Mouse (Mus musculus) urinary bladder, postnatal 4 days (tissue): ENCODE data around the gene Bicdl1.
"Not testable (repeated sequence)": the region's sequence is repeated elsewhere in the genome, so short reads cannot be mapped to it uniquely, and the experiment has no call there.

Experiments used
- DNase-seq, 2 experiments: peaks; one replicate each; pipeline ENCODE4 v3.0.0; 2021 to 2022; ENCODE audit warnings: low spot score in 2 of 2

Bicdl1 gene

DNA sequence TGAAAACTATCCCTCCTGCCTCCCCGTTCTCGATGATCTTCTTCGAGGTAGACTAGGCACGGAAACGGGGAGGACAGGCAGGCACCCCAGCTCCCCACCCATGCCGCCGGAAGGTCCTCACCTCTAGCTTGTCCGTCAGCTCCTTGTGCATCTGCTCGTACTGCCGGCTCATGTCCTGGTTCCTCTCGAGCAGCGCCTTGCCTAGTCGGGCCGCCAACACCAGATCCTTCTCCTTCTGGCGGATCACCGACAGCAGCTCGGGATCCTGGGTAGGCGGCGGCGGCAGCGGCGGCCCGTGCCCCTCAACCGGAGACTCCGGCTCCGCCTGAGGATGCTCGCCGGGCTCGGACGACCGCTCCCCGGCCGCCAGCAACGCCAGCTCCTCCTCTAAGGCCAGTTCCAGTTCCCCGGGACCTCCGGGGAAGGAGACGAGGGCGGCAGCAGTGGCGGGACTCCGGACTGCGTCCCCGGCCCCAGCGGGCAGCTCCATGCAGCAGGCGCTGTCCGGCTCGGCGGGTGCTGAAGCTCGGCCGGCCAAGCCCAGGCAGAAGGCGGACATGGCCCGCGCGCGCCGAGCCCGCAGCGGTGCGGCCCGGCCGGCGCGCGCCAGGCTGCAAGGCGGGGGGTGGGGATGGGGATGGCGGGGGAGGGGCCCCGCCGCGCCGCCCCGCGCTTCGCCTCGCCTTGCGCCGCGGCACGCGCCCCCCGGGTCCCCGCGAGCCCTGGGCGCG lies at the start of gene Bicdl1:
TSS of gene Bicdl1 (minus strand) at position 621 of the 731 bp plus-strand sequence.
- peak; percentile 83 to 93 for DNase-seq

GRCm38 (mm10) chr5:115776911-115777310 lies 45.5 kb upstream of the Bicdl1 start:
- DNase-seq: no peak

GRCm38 (mm10) chr5:115775350-115775749 lies 43.9 kb upstream of the Bicdl1 start:
- no peak for DNase-seq

DNA sequence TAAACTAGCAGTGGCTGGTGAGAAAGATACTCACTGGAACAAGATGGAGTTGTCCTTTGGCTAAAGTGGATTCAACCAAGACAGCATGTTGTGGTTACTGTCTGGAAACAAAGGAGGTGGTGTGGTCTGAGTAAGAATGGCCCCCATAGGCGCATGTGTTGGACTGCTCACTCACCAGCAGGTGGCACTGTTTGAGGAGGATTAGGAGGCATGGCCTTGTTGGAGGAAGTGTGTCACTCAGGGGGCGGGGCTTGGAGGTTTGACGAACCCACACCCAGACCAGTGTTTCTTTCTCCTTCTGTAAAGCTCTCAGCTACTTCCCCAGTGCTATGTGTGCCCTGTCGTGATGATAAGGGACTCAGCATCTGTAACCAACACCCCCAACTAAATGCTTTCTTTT lies 38.6 kb upstream of the Bicdl1 start:
- DNase-seq: no peak

DNA sequence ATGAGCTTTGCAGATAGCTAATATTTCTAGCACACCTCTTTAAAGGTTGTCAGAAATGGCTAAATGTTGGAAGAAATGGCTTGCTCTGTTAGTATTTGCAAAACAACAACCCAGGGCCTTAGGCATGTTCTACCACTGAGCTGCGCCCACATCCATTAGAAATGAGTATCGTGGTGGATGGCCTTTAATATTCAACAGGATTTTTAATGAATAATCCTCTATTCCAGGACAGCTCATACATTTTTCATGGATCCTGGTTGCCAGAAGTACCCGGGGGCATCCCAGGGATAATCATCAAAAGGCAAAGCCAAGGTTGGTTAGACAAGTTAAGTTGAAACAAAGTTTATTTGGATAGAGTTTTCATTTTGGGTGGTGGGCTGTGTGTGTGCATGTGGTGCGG lies 37.7 kb upstream of the Bicdl1 start:
- no peak for DNase-seq

DNA sequence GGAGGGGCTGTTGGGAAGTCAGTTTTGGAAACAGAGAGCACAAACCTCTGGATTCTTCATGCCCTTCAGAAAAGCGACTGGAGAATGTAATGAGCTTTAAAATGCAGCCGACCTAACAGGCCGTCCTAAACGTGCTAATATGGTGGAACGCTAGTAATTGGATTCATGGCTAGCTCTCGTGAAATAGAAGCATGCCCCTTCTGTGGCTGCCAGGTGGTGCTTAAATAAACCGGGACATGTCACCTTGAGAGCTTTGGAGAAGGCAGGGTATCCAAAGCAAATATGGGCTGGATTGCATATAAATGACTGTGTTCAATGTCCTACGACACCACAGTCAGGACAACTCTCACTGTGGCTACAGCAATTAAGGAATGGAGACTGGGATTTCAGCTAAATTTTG lies 35.4 kb upstream of the Bicdl1 start:
- no peak for DNase-seq

DNA sequence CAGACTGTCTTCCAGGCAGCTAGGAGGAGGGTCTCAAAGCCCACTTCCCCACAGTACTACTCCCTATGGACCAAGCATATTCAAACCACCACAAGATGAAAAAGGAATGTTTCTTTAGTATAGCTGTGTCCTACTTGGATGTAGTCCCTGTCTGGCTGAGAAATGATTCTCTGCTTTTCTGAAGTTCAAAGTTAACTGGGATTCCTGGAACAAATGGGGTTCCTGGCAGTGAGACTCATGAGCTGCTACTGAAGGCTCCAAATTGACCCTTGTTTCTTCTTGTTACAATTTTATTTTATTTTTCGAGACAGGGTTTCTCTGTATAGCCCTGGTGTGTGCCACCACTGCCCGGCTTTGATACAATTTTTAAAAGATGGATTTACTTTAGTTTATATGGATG lies 32.6 kb upstream of the Bicdl1 start:
- DNase-seq: no peak

- no peak for DNase-seq
Observed at GRCm38 (mm10) chr5:115760903-115761302, 29.5 kb upstream of the Bicdl1 start.

DNA sequence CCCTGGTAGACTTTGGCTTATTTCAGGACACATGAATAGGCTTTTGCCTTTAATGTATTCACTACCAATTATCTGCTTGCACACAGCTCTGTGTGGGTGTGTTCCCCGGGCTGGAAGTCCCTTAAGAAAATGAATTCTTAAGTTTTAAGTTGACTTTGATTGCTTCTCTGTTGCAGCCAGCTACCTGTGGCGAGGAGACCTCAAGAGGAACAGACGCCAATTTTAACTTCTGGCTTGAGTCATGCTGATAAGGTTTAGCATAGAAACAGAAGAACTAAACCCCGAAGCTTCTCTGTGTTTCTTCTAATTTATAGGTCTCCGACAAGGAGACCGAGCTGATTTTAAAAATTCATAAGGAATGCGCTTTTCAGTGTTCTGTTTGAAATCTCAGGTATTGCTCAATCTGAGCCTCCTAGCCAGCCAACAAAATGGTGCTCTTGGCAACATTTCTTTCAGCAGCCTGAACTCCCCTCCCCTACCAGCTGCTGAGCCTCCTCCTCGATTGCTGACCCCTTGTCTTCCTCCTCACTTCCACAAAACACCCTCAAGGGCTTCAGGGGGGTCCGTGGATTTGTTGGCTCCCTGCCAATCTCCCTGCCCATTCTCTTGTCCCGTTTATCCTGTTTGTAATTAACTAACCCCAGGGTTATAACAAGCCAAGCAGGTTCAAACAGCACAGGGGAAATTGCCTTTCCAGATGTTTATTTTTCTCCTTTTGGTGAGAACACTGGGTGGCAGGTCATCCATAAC lies 27.2 kb upstream of the Bicdl1 start:
- DNase-seq: no peak

- no peak for DNase-seq
Observed at GRCm38 (mm10) chr5:115757516-115757915, 26.1 kb upstream of the Bicdl1 start.

- no peak for DNase-seq
Observed at GRCm38 (mm10) chr5:115755501-115755900, 24.1 kb upstream of the Bicdl1 start.

- no peak for DNase-seq
Observed at GRCm38 (mm10) chr5:115754831-115755230, 23.4 kb upstream of the Bicdl1 start.

DNA sequence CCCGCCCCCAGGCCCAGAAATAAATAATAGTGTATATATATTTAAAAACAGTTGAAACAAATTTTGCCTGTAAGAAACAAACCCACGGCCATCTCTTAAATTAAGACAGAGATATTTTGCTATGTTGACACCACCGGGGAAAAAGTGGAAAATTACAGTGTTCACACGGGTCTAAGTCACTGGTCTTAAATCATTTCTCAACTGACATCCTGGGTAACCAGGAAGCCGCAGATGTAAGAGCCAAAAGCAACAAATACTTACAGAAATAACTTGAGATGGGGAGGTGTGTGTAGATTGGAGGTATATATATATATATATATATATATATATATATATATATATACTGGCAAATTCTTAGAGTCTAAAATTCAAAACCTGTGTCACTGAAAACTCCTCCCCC lies 21.5 kb upstream of the Bicdl1 start:
- no peak for DNase-seq

DNA sequence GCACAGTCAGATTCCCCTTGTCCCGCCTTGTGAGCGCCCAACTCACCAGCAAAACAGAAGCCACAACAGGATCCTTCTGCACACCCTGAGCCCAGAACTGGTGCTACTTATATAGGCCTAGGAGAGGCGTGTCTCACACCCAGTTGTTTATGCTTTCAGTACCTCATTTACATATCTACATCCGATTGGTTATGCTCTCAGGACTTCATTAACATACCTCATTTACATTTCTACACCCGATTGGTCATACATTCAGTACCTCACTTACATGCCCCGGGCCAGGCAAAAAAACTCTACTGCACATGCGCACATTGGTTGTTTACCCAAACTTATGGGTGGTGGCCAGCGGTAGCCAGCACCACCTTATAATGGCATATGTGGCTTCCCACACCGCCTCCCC lies 20.5 kb upstream of the Bicdl1 start:
- not testable (repeated sequence) for DNase-seq

DNA sequence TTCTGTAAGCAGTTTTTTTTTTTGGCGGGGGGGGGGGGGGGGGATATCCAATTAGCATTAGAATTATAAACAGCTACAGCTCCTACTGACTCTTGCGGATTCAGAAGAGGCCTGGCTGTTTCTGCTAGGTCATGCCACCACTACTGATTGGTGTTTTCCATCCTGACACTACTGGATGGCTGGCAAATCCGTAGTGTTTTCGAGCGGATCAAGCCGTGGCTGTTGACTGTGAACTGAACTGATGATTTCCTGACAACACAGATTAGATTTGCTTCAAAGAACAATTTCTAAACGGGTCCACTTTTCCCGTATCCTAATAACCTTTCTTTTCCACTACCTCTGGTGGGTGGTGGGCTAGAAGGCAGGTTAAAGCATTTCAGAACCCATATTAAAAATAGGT lies 16.9 kb upstream of the Bicdl1 start:
- DNase-seq: no peak

DNA sequence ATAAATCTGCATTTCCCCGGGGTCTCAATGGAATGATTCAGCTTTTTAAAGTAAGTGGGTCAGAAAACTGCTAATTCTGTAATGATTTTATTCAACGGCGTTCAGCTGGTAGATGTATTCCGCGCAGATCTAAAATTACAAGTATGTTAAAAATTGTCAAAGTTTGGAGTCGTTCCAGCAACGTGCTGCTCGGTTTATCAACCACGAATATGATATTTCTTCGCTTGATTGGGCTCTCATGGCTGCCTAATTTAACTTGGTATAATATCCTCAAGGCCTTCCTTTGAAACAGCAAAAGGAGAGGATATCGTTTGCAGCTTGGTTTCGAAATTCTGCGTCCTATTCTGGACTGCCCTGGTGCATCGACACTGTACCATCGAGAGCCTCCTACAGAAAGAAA lies 13.9 kb upstream of the Bicdl1 start:
- DNase-seq: no peak

- no peak for DNase-seq
Observed at GRCm38 (mm10) chr5:115738032-115738431, 6.6 kb upstream of the Bicdl1 start.

DNA sequence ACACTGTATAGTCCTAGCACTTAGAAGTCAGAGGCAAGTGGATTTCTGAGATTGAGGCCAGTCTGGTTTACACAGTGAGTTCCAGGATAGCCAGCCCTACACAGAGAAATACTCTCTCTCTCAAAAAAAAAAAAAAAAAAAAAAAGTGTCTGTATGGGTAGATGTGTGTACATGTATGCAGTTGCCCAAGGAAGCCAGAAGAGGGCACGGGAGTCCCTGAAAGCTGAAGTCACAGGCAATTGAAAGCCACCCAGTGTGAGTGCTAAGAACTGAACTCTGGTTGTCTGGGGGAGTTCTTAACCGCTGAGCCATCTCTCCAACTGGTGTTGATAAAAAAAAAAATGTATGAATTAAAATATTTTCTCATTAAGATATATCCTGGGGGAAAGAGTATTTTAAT lies 3.1 kb upstream of the Bicdl1 start:
- no peak for DNase-seq

DNA sequence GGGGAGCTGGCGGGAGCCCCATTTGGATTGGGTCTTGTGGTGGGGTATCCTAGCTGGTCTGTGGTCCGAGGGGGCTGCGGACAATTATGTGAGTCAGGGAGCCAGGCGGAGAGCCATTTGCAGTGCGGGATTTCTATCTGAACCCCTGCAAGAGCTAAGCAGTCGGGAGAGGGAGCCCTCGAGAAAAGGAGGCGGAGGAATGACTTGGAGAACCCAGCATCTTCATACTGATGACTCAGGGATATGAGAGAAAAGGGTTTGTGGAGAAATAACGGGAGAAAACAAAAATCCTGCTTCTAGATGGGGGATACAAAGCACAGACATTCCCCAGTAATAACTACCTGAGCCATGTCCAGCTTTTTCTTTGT lies 1.4 kb upstream of the Bicdl1 start:
- peak in 1 of 2 experiments; percentile 65 for DNase-seq

DNA sequence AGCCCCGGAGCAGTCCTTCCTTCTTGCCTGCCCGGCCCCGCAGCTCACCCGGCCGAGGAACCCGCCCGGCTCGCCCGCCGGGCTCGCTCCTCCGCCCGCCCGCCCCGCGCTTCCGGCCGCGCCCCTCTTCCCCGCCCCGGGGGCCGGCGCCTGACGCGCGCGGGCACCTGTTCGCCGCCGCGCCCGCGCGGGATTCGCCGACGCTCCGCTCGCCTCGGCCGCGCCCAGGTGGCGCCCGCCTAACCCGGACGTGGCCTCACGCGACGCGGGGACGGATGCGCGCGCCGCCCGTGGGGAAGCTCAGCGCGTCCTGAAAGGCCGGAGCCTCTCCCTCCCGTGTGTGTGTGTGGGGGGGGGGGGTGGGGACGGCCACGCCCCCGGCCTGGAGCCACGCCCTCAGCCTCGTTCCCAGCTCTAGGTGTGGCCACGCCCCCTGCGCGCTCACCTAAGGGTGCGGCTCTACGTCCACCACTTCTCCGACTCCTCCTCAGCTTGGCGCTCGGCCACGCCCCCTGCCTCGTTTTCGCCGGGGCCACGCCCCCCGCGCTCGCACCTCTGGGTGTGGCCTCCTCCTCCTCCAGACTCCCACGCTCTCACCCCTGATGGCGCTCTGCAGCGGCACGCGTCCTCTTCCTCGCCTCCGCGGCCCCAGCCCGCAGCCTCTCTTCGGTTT lies 891 bp upstream of the Bicdl1 start:
- DNase-seq: peak; percentile 87

DNA sequence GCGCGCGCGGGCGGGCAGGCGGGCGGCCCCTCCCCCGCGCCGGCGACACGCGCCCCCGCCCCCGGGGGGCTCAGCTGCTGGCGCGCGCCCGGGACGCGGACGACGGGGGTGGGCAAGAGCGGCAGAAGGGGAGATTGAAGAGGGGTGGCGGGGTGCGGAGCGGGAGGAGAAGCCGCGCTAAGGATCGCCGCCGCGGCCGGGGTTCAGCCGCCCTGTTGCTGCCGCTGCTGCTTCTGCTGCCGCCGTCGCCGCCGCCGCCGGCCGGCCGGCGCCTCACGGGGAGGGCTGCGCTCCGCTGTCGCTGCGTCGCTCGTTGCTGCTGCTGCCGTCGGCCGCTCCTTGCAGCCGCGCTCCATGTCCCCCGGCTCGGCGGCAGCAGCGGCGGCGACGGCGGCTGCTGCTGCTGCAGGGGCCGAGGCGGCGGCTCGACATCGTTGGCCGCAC lies 333 bp upstream of the Bicdl1 start:
- DNase-seq: no peak

DNA sequence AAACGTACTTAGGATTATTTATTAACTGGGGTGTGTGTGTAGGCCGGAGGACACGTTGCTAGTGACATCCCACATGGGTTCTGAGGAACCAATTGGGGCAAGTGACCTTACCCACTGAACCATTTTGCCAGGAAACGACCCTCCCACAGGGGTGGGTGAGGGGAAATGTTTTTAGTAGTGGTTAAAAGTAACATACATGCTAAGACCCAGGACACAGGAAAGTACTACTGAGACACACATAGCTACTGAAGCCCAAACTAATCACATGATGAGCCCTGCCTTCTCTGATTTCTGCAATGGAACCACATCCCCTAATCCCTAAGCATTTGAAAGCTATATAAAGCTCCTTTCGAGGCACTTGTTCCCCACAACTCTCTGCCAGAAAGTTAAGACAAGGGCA lies 1.1 kb downstream of the Bicdl1 start:
- no peak for DNase-seq

DNA sequence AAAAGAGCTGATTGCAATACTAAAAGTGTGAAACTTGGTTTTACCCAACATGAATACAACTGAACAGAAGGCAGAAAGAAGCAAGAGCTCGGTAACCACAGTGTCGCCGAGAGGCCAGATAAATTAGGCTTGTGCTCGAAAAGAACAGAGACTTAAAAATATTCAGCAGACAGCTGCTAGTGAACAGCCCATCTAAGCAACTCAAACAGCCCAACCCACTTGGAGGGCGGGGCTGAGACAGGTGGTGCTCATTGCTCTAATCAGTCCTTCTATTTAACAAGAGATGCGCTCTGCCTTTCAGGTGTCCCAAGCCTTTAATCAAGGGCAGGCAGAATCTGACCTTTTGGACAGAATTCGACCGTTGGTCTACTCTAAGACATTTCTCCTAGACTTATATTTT lies 4.8 kb downstream of the Bicdl1 start:
- DNase-seq: no peak
